Mouse (Mus musculus): ENCODE data around the gene Ppp1r14b.

Ppp1r14b gene

DNA sequence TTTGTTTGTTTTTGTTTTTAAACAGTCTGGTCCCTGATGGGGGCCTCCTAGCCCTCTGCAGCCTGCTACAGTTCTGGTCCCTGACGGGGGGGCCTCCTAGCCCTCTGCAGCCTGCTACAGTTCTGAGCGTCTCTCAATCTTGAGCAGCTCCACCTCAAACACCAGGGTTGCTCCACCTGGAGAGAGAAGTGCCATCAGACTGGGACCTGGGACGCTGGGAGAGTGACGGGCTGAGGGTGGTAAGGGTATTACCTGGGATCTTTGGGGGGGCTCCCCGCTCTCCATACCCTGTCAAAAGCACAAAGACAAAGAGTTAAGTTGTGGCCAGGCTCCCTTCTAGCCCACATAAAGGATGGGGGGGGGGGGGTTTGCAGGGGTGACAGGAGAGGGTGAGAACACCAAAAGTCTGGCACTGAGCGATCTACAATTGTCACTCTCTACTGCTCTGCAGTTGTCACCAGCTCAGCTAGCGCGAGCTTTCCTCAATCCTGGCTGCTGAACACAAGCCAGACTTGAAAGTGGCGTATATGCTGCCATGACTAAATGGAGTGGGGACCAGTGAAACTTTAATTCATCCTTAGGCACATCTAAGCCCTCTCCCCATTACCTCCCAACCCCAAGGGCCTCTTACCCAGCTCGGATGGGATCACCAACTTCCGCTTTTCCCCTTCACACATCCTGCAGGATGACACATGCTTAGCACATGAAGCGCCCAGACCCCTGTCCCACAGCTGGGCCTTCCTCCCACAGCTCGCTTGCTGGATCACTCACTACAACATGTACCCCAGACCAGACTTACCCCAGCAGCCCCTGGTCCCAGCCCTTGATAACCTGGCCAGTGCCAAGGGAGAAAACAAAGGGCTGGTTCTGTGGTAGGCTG lies 3.2 kb downstream of the Ppp1r14b start:
- no peak for DNase-seq

DNA sequence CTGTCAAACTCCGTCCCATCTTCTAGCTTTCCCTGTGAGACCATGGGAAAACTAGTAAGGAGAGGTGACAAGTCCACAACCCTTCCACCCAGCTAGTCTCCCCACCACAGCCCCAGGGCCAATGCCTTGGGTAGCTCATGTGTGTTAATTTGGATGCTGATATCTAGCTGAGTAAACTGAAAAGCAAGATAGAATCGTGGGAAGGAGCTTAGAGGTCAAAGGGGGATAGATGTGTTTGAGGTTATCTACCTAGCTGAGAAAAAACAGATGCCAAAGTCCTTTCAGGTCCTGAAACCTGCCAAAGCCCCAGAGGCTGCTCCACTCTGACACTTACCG lies 3.8 kb downstream of the Ppp1r14b start:
- DNase-seq, result no peak

DNA sequence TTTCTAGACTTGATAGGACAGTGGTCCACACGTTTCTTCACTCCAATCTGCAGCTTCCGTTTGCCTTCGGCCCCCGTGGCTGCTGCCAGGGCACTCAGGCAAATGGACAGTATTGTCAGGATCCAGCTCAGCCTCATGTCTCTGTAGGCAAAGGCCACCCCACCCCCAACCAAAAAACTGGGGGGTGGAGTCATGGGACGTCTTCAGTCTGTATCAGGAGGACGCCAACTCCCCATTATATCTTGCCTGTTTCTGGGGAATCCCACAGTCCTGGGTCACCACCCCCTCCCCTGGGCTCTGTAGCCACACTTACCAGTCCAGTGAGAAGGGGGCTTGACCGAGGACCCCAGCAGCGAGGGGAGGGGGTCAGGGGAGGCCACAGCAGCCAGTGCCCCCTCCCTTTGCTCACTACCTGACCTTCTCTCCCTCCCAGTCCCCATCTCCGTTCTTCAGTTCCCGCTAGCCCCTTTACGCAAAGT lies 4.3 kb downstream of the Ppp1r14b start:
- peak in 1 of 2 experiments; percentile 58 for DNase-seq

DNA sequence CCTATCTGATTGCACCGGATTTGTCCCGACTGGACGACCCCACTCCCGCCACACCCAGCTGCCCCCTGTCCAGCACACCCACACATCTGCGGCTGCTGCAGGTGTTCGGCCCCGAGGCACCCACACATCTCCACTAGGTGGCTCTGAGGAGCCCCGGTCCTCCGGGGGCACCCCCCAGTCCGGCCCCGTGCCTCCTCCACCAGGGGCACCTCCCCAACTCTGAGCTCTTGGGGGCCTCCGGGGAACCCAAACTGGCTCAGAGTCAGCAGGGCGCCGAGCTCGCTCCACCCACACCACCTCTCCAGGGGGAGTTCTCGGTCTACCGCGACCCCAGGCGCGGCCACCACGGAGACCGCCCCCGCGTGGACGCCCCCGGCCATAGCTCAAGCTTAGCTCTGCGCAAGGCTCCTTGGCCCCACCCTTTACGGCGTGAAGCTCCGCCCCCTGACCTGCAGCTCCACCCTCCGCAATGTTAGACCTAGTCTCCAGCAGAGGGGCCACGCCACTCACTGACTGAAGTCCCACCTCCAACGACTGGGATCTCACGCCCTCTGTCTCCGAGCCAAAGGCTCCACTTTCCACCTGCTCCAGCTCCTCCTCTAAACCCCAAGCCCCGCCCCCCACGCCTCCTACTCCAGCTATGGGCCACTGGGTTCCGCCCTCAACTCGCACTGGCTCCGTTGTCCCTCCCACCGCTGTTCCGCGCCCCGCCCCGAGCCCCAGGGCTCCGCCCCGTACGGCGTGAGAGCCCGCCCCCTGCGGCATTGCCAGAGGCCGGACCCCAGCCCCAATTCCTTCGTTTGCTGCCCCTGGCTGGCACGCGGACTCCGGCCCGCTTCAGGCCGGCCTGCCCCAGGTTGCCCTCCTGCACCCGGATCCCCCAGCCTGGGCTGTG lies 5.0 kb downstream of the Ppp1r14b start:
- DNase-seq, result peak; percentile 99

DNA sequence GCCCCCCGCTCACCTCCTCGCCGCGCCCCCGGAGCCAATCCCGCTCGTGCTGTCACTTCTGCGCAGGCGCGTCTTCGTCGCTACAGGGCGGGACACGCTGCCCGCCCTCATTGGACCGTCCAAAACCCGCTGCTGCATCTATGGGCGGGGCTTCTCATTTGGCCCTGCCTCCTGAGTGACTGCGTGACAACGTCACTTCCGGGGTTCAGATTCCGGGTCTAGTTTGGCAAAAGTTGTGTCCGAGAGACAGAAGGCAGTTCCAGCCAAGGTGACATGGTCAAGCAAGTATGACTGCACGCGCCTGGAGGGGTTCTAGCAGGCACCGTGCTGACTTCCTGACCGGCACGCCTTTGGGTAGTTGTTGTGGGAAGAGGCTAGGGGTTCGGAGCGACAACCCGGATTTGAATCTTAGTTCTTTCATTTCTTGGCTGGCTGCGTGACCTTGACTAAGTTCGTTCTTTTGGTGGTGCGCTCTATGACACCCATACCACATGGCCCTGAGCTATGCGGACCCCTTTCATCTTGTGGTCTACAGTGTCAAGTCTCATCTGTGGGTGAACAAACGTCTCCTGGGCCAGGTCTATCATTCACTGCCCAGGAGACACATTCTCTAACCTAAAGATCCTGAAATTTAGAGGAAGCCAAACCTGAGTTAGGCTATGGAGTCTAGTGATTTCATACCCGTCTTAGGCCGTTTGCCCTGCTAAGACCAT lies 5.8 kb downstream of the Ppp1r14b start, which contains the start of gene Fkbp2:
Fkbp2 (minus strand) TSS at position 121 of the 713 bp plus-strand sequence.
- peak; percentile 99 for DNase-seq

DNA sequence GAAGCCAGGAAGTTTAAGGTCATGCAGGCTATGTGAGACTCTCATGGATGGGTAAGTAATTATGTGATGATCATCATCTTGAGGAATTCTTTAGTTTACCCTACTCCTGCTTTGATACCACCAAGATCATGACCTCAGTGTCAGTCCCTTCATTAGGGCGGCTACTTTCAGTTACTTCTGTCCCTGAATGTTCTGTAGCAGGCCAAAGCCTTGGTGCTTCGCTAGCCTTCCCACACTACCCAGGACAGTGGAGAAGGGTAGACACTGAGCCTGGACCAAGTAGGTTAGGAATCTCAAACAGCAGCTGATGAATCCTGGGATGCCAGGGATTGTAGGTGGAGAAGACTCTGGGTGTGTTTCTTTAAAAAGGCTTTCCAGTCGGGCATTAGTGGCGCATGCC lies 6.7 kb downstream of the Ppp1r14b start:
- DNase-seq, result no peak

DNA sequence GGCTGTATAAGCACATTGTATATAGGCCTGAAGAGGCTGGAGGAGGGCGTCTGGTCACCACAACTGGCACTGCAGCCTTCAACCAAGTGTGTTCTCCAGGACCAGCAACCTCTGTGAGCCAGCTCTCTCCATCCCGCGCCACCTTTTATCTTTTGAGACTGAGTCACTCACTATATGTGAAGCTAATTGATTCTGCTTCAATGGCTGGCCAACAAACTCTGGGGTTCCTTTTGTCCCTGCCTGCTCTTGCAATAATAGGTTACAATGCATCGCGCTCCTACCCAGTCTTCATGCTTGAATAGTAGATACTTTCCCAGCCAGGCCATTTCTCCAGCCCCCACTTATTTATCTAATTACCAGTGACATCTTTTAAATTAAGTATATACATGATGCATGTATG lies 8.9 kb downstream of the Ppp1r14b start:
- DNase-seq, result no peak

DNA sequence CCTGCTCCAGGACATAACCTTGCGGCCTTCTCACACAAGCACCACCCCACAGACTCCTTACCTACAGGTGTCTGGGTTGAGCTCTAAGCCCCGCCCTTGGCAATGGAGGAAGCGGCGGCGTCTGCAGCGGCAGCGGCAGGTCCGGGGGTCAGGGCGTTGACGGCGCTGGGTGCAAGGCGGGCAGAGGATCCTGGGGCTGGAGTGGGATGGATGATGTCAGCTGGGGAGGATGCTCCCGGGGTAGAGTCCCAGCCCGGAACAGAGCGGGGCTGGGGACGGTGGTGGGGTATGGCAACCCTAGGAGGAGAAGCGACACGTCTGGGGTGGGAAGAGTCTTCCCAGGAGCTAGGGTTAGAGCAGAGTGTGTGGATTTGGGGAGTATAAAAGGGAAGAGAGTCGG lies 10.5 kb downstream of the Ppp1r14b start:
- DNase-seq, result no peak

DNA sequence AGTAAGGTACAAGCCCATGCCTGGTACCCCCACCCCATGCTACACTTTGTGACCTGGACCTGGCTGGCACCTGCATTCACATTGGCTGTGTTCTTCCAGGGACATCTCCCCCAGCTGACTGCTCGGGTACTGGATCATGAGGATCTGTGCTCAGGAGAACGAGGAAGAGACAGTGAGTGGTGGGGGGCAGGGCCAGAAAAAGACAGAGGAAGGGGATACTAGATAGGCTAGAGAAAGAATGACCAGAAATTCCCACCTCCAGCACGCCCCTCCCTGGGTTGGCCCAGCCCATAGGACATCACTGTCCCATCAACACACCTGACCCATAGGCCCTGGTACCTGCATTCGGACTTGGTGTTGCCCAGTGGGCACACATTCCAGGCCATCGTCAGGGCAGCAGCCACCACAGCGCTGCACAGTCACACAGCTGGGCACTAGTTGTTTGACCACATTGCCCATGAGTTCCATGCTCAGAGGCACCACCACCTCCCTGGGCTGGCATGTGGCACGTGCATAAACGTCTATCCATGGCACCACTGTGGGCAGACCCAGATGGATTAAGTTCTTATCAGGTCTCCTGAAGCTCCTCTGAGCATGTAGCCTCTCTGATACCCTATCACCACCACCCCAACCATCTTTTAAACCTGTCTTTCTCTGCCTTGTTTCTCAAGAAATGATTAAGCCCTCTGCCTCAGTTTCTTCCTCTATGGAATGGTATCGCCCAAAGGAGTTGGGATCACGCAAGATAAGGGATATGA lies 11.4 kb downstream of the Ppp1r14b start:
- no peak for DNase-seq

DNA sequence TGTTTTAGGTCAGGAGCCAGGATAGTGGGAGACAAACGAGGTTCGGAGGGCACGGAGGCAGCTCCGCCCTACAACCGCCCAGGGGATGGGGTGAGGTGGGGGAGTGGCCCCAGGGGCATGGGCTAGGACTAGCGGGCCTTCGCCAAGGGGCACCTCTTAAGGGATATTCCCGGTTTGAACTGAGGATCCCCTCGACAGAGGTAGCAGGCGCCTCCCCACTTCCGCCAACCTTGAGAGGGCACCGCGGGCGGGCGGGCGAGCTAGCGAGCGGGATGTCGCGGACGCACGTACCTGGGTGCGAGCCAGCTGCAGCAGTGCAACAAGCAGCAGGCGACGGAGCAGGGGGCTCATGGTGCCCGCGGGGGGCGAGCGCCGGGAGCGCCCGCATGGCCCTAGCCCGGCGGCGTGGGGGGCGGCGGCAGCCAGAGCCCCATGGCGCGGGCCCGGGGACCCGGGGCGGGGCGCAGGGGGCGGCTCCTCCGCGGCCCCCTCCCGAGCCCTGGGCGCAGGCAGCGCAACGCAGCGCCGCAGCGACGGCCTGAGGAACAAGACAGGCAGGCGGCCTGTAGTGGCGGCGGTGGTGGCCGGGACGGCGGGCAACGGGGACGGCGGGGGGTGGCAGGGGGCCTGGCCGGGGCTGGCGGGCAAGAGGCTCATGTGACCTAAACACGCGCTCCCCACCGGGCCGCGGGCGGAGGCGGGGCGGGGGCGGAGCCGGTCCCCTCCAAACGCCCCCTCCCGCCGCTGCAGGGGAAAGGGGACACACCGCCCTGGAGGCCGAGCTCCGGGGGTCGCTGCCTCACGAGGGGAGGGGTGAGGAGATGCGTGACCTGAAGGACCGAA lies 12.5 kb downstream of the Ppp1r14b start, which contains the start of gene Vegfb:
Vegfb (minus strand) TSS at position 591 of the 843 bp plus-strand sequence.
- peak; percentile 69 to 79 for DNase-seq

DNA sequence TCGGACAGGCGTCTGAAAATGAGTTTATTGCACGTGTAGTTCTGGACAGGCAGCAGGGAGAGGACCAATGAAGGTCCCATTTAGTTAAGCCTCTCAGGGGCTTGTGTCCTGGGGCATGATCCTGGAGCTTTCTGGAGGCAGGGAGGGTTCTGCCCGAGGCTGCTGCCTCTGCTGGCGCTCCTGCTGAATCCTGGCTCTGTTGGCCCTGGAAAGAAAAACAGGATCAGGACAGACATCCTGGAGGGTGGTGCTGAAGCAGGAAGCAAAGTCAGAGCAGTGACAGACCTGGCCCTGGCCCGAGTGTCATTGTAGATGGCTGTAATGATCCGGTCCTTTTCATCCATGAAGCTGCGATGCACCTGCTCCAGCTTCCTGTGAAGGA lies 13.1 kb downstream of the Ppp1r14b start:
- no peak for DNase-seq

DNA sequence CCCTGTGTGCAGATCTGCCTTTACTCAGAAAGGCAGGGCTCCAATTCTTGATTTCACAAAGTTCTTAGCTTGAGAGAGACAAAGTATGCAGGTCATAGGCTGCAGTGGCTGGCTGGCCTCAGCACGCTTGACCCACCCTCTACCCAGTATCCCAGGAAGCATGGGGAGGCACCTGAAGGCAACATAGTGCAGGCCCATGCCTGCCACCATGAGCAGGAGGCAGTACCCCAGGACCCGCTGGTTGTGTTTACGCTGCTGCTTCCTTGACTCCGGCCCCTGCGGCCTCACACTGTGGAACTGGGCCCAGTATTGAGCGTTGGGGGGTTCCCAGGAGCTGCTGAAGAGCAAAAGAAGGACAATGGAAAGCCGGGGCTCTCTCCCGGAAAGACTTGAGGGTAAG lies 14.5 kb downstream of the Ppp1r14b start:
- no peak for DNase-seq

DNA sequence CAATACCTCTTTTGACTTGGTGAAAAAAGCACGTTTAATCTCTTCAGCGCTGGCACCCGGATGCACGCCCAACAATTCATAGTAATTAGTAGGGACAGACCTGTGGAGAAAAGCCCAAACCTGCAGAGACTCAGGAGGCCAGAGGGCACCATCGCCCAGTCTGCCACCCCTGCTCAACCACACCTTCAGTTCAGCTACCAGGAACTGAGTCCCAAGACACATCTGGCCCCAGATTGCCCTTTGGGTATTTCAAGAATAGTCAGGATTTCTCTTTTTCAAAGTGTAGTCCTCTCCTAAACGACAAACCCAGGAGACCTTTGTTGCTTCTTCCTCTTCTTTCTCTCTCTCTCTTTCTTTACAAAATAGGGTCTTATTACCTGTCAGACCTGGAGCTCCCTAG lies 15.9 kb downstream of the Ppp1r14b start:
- peak in 1 of 2 experiments; percentile 12 for DNase-seq

DNA sequence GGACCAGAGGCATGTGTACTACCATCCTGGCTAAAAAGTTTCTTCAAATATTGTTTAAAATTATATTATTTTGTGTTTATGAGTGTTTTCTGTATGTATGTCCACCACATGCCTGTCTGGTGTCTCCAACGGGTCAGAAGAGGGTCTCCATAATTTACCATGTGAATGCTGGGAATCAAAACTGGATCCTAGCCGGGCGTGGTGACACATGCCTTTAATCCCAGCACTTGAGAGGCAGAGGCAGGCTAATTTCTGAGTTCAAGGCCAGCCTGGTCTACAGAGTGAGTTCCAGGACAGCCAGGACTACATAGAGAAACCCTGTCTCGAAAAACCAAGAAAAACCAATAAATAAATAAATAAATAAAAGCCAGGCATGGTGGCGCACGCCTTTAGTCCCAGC lies 16.4 kb downstream of the Ppp1r14b start:
- peak in 1 of 2 experiments; percentile 9 for DNase-seq

DNA sequence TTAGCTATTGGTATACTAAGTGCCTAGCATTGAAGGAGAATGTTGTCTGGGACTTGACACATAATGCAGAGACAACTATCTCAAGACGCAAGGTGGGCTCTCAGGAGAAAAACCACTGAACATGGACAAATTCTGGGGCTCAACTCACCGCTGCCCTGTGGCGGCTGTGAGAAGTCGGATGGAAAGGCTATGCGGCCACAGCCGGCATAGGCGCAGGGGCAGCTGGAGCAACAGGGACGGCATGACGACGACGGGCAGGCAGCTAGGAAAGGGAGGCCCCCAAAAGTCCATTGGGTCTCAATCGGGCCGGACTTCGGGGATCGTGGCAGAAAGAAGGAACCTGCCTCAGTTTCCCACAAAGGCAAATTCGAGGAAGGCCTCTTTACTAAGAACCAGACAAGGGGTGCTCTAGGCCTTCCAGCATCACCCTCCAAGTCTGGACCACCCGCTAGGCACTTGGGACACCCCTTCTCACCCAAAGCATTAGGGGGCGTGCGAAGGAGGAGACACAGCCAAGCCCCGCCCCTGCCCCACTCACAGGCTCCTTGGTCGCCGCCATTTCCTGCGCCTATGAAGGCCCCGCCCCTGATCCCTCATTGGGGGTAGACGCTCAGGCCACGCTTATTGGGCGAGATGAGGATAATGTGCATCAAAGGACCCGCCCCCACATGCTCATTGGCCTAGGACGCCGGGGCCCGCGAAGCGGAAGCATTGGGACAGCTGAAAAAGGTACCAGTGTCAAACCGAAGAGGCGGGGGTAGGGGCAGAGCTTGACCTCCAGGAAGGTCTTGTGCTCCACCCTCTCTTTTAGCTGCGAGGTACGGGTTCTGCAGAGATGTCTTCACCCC lies 17.5 kb downstream of the Ppp1r14b start, which contains the start of gene Dnajc4:
Dnajc4 (minus strand) TSS at position 562 of the 848 bp plus-strand sequence.
- peak; percentile 94 to 98 for DNase-seq

DNA sequence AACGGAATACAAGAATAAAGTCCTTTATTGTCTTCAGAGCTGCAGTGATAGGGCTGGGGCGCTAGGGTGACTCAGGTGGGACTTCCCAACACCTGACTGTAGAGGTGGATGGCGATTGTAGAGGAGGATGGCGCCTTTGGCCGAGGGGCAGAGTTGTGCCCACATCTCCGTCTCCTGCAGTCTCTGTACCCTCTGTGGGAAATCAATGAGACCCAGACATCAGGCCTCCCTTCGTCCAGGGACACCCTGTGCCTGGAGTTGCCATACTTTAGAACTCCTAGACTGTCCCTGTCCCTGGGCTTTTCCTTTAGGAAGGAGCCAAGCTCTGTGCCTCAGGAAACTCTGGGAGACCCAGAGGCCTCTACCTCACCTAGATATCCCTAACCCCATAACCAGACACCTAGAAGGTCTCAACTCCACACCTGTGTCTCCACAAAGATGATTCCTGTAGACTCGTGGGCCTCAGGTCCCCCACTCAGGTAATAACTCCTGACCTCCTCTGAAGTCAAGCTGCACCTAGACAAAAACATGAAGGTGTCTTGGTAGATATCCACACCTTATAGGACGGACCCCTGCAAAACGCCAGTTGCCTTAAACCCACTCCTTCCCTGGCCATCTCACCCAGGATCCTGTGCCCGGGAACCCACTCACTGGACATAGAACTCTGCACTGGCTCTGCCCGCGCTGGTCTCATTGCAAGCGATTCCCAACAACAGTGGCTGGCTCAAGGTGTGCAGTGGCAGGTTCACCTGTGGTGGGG lies 18.4 kb downstream of the Ppp1r14b start:
- DNase-seq, result no peak

DNA sequence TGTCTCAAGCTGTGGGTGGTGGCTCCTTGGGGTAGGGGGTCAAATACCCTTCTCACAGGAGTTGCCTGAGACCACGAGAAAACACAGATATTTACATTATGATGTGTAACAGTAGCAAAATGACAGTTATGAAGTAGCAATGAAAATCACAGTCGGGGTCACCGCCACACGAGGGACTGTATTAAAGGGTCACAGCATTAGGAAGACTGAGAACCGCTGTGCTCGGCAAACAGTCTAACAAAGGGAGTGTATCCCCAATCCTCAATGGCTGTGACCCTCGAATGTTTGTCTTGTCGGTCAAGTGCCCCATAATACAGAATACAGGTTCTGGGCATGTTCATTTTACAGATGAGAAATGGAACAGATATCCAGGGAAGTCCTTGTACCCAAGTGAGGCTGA lies 19.2 kb downstream of the Ppp1r14b start:
- DNase-seq, result peak in 1 of 2 experiments; percentile 10

DNA sequence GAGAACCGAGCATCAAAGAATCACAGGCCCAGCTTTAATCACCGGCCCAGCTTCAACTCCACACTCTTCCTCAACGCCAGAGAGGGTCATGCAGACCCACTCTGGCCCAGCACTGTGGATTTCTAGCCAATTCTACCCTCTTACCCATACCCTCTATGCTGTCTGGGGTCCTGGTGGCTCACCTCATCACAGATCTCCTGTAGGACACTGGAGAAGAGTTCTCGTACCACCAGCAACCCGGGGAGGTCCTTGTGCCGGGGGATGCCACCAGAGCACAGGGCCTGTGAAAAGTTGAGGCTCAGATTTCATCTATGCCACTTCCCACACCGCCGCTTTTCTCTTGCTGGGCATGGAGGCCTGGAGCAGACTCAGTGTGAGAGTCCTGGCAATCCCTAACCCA lies 19.7 kb downstream of the Ppp1r14b start:
- DNase-seq, result peak in 1 of 2 experiments; percentile 13

Data from cerebellum, adult 18-20 months (tissue).